Mouse (Mus musculus) MEL (cell line): ENCODE results near the gene Ddx24. TPM values are rescaled to one million over a fixed set of nuclear protein-coding genes. Genes with fewer than 3 reads are reported as not detected.
A peak's percentile ranks its signal among the peaks of the same experiment; 100 is the strongest.

Experiments
- DNase-seq: peaks from one replicate; pipeline ENCODE4 v3.0.0; 2011; ENCODE audit warnings: low read depth, low spot score
- H3K27ac ChIP-seq: 2 replicates; pipeline ENCODE4 v1.5.1; 2012; ENCODE audit warnings: low read depth, mild to moderate bottlenecking, control low read depth, low read length, moderate library complexity; ENCODE audit not compliant: control insufficient read depth
- H3K27me3 ChIP-seq, 2 experiments: fragments of 150-350 bp in 1 of 2; sonication (generic) in 1 of 2; 2 replicates each; pipeline ENCODE4 v1.6.1; 2012; ENCODE audit warnings: low read length in 2 of 2, mild to moderate bottlenecking in 2 of 2, improper control_type of control experiment in 1 of 2, moderate library complexity in 1 of 2; ENCODE audit not compliant: insufficient read depth in 2 of 2, control insufficient read depth in 1 of 2
- H3K36me3 ChIP-seq, 2 experiments: 2 replicates each; pipeline ENCODE4 v1.6.1; 2012 to 2014; ENCODE audit warnings: low read length in 2 of 2, improper control_type of control experiment in 1 of 2, inconsistent platforms in 1 of 2, mild to moderate bottlenecking in 1 of 2; ENCODE audit not compliant: insufficient read depth in 2 of 2, control insufficient read depth in 1 of 2
- H3K4me1 ChIP-seq, 2 experiments: fragments of 150-350 bp in 1 of 2; sonication (generic) in 1 of 2; 2 replicates each; pipeline ENCODE4 v1.6.1; 2012; ENCODE audit warnings: low read length in 2 of 2, improper control_type of control experiment in 1 of 2, mild to moderate bottlenecking in 1 of 2; ENCODE audit not compliant: insufficient read depth in 2 of 2, control insufficient read depth in 1 of 2
- H3K4me3 ChIP-seq, 2 experiments: fragments of 150-350 bp in 1 of 2; sonication (generic) in 1 of 2; 2 replicates each; pipeline ENCODE4 v1.5.1; 2012; ENCODE audit warnings: low read depth in 2 of 2, low read length in 2 of 2, mild to moderate bottlenecking in 2 of 2, moderate library complexity in 2 of 2, control low read depth in 1 of 2, improper control_type of control experiment in 1 of 2; ENCODE audit not compliant: control insufficient read depth in 1 of 2, insufficient read depth in 1 of 2
- H3K79me2 ChIP-seq: 2 replicates; pipeline ENCODE4 v1.6.1; 2012; ENCODE audit warnings: mild to moderate bottlenecking, low read length, moderate library complexity; ENCODE audit not compliant: control insufficient read depth, poor library complexity, insufficient read depth
- H3K9ac ChIP-seq: 2 replicates; pipeline ENCODE4 v1.6.1; 2012; ENCODE audit warnings: low read depth, mild to moderate bottlenecking, control low read depth, low read length, moderate library complexity; ENCODE audit not compliant: control insufficient read depth, poor library complexity, severe bottlenecking
- H3K9me3 ChIP-seq: fragments of 150-350 bp; sonication (generic); replicated peaks from 2 replicates; pipeline ENCODE4 v1.6.1; 2012; ENCODE audit warnings: mild to moderate bottlenecking, low read length, improper control_type of control experiment, moderate library complexity; ENCODE audit not compliant: insufficient read depth
- BHLHE40 ChIP-seq: IDR thresholded peaks from 2 replicates; pipeline ENCODE4 v1.6.1; 2012; ENCODE audit warnings: low read depth, mild to moderate bottlenecking, inconsistent platforms, low read length, improper control_type of control experiment, borderline replicate concordance
- CHD1 ChIP-seq: IDR thresholded peaks from 2 replicates; pipeline ENCODE4 v1.6.1; 2012; ENCODE audit warnings: low read depth, mild to moderate bottlenecking, inconsistent platforms, low read length, improper control_type of control experiment
- CHD2 ChIP-seq: IDR thresholded peaks from 2 replicates; pipeline ENCODE4 v1.6.1; 2011; ENCODE audit warnings: low read length, improper control_type of control experiment
- CTCF ChIP-seq, 3 experiments: IDR thresholded peaks in 2 of 3; conservative IDR thresholded peaks in 1 of 3; 2 replicates each; pipeline ENCODE4 v1.5.1; 2011 to 2012; ENCODE audit warnings: low read length in 3 of 3, low read depth in 2 of 3, mild to moderate bottlenecking in 2 of 3, improper control_type of control experiment in 1 of 3, inconsistent platforms in 1 of 3, mixed read lengths in 1 of 3, moderate library complexity in 1 of 3; ENCODE audit not compliant: control insufficient read depth in 1 of 3, insufficient read depth in 1 of 3, poor library complexity in 1 of 3, severe bottlenecking in 1 of 3
- E2F4 ChIP-seq: IDR thresholded peaks from 2 replicates; pipeline ENCODE4 v1.6.1; 2011; ENCODE audit warnings: low read depth, low read length, improper control_type of control experiment, borderline replicate concordance
- ELF1 ChIP-seq: IDR thresholded peaks from 2 replicates; pipeline ENCODE4 v1.6.1; 2014; ENCODE audit warnings: low read depth, mild to moderate bottlenecking, inconsistent platforms, low read length, improper control_type of control experiment, moderate library complexity
- EP300 ChIP-seq, 2 experiments: IDR thresholded peaks; 2 replicates each; pipeline ENCODE4 v1.6.1; 2011; ENCODE audit warnings: improper control_type of control experiment in 2 of 2, low read length in 2 of 2, low read depth in 1 of 2, mild to moderate bottlenecking in 1 of 2
- ETS1 ChIP-seq: IDR thresholded peaks from 2 replicates; pipeline ENCODE4 v1.6.1; 2012; ENCODE audit warnings: low read depth, mild to moderate bottlenecking, inconsistent platforms, low read length, improper control_type of control experiment, moderate library complexity
- GABPA ChIP-seq: IDR thresholded peaks from 2 replicates; pipeline ENCODE4 v1.6.1; 2012; ENCODE audit warnings: low read depth, mild to moderate bottlenecking, inconsistent platforms, low read length, improper control_type of control experiment, moderate library complexity
- HCFC1 ChIP-seq: IDR thresholded peaks from 2 replicates; pipeline ENCODE4 v1.6.1; 2012; ENCODE audit warnings: low read depth, mild to moderate bottlenecking, inconsistent platforms, low read length, improper control_type of control experiment, moderate library complexity
- JUND ChIP-seq: IDR thresholded peaks from 2 replicates; pipeline ENCODE4 v1.6.1; 2011; ENCODE audit warnings: low read depth, mild to moderate bottlenecking, improper control_type of control experiment, low read length
- MAFK ChIP-seq: IDR thresholded peaks from 2 replicates; pipeline ENCODE4 v1.6.1; 2011; ENCODE audit warnings: low read depth, mild to moderate bottlenecking, low read length, improper control_type of control experiment, borderline replicate concordance
- MAX ChIP-seq: IDR thresholded peaks from 2 replicates; pipeline ENCODE4 v1.6.1; 2011; ENCODE audit warnings: low read length, improper control_type of control experiment
- MAZ ChIP-seq: IDR thresholded peaks from 2 replicates; pipeline ENCODE4 v1.6.1; 2012; ENCODE audit warnings: low read depth, mild to moderate bottlenecking, inconsistent platforms, low read length, improper control_type of control experiment
- MEF2A ChIP-seq: IDR thresholded peaks from 2 replicates; pipeline ENCODE4 v1.6.1; 2014; ENCODE audit warnings: low read depth, mild to moderate bottlenecking, inconsistent platforms, low read length, improper control_type of control experiment; ENCODE audit not compliant: poor library complexity, insufficient replicate concordance, severe bottlenecking; ENCODE audit errors: extremely low read depth
- MYB ChIP-seq: IDR thresholded peaks from 2 replicates; pipeline ENCODE4 v1.6.1; 2011; ENCODE audit warnings: mild to moderate bottlenecking, low read depth, low read length, improper control_type of control experiment
- MYC ChIP-seq: IDR thresholded peaks from 2 replicates; pipeline ENCODE4 v1.6.1; 2011; ENCODE audit warnings: low read depth, mild to moderate bottlenecking, low read length, improper control_type of control experiment, moderate library complexity
- NELFE ChIP-seq: IDR thresholded peaks from 2 replicates; pipeline ENCODE4 v1.6.1; 2011; ENCODE audit warnings: low read depth, low read length, improper control_type of control experiment
- NRF1 ChIP-seq: IDR thresholded peaks from 2 replicates; pipeline ENCODE4 v1.6.1; 2014; ENCODE audit warnings: low read depth, mild to moderate bottlenecking, inconsistent platforms, low read length, improper control_type of control experiment, moderate library complexity; ENCODE audit not compliant: poor library complexity, insufficient read depth, severe bottlenecking
- POLR2AphosphoS2 ChIP-seq: IDR thresholded peaks from 2 replicates; pipeline ENCODE4 v1.6.1; 2011; ENCODE audit warnings: low read length, improper control_type of control experiment
- POLR2AphosphoS5 ChIP-seq: IDR thresholded peaks from 2 replicates; pipeline ENCODE4 v1.6.1; 2012; ENCODE audit warnings: low read depth, borderline replicate concordance, mild to moderate bottlenecking, inconsistent platforms, low read length, moderate library complexity, mixed read lengths
- RAD21 ChIP-seq: IDR thresholded peaks from 2 replicates; pipeline ENCODE4 v1.6.1; 2011; ENCODE audit warnings: mild to moderate bottlenecking, low read depth, low read length, improper control_type of control experiment
- RCOR1 ChIP-seq: IDR thresholded peaks from 2 replicates; pipeline ENCODE4 v1.6.1; 2012; ENCODE audit warnings: low read depth, mild to moderate bottlenecking, inconsistent platforms, low read length, improper control_type of control experiment
- SIN3A ChIP-seq: IDR thresholded peaks from 2 replicates; pipeline ENCODE4 v1.6.1; 2012; ENCODE audit warnings: low read length, improper control_type of control experiment, inconsistent platforms
- SMC3 ChIP-seq: IDR thresholded peaks from 2 replicates; pipeline ENCODE4 v1.6.1; 2011; ENCODE audit warnings: low read depth, low read length, improper control_type of control experiment
- TAL1 ChIP-seq: IDR thresholded peaks from 2 replicates; pipeline ENCODE4 v1.6.1; 2012; ENCODE audit warnings: mild to moderate bottlenecking, inconsistent platforms, low read length, moderate library complexity, mixed read lengths
- TBP ChIP-seq: IDR thresholded peaks from 2 replicates; pipeline ENCODE4 v1.8.0; 2011; ENCODE audit warnings: low read depth, low read length, improper control_type of control experiment
- TCF12 ChIP-seq: IDR thresholded peaks from 2 replicates; pipeline ENCODE4 v1.6.1; 2014; ENCODE audit warnings: low read depth, mild to moderate bottlenecking, inconsistent platforms, low read length, improper control_type of control experiment, moderate library complexity
- UBTF ChIP-seq: IDR thresholded peaks from 2 replicates; pipeline ENCODE4 v1.6.1; 2012; ENCODE audit warnings: low read depth, mild to moderate bottlenecking, inconsistent platforms, low read length, improper control_type of control experiment, moderate library complexity, borderline replicate concordance; ENCODE audit not compliant: insufficient read depth
- USF2 ChIP-seq, 2 experiments: IDR thresholded peaks; 2 replicates each; pipeline ENCODE4 v1.6.1; 2011 to 2012; ENCODE audit warnings: improper control_type of control experiment in 2 of 2, low read length in 2 of 2, borderline replicate concordance in 1 of 2, inconsistent platforms in 1 of 2, low read depth in 1 of 2, mild to moderate bottlenecking in 1 of 2; ENCODE audit not compliant: insufficient read depth in 1 of 2
- ZC3H11A ChIP-seq: IDR thresholded peaks from 2 replicates; pipeline ENCODE4 v1.6.1; 2012; ENCODE audit warnings: low read depth, mild to moderate bottlenecking, inconsistent platforms, low read length, improper control_type of control experiment
- ZKSCAN1 ChIP-seq: IDR thresholded peaks from 2 replicates; pipeline ENCODE4 v1.6.1; 2012; ENCODE audit warnings: low read depth, mild to moderate bottlenecking, inconsistent platforms, low read length, improper control_type of control experiment, moderate library complexity
- ZMIZ1 ChIP-seq: IDR thresholded peaks from 2 replicates; pipeline ENCODE4 v1.6.1; 2012; ENCODE audit warnings: low read depth, mild to moderate bottlenecking, inconsistent platforms, low read length, improper control_type of control experiment, moderate library complexity
- ZNF384 ChIP-seq: IDR thresholded peaks from 2 replicates; pipeline ENCODE4 v1.6.1; 2012; ENCODE audit warnings: low read depth, mild to moderate bottlenecking, inconsistent platforms, low read length, improper control_type of control experiment
- polyA plus RNA-seq, 2 experiments: library from polyadenylated mRNA; stranded (reverse) in 1 of 2; unstranded in 1 of 2; fragments of >175 nt in 1 of 2; fragments of >200 nt in 1 of 2; gene quantifications; 2 replicates each; pipeline versions ENCODE4 v1.2.1 to v1.2.4; 2012; ENCODE audit warnings: low replicate concordance in 2 of 2, low read depth in 1 of 2; ENCODE audit not compliant: insufficient read length in 2 of 2, insufficient read depth in 1 of 2, missing spikeins in 1 of 2
- total RNA-seq: library from RNA; depleted of rRNA; stranded (reverse); fragments of 300-350 nt; gene quantifications from 2 replicates; pipeline ENCODE4 v1.2.3, GENCODE M21; 2012; rRNA removed

The Ddx24 gene
- 107 and 113 TPM in 2 replicates for total RNA-seq
- 100 to 1,000 TPM; 124 to 876 TPM for polyA plus RNA-seq

DNA sequence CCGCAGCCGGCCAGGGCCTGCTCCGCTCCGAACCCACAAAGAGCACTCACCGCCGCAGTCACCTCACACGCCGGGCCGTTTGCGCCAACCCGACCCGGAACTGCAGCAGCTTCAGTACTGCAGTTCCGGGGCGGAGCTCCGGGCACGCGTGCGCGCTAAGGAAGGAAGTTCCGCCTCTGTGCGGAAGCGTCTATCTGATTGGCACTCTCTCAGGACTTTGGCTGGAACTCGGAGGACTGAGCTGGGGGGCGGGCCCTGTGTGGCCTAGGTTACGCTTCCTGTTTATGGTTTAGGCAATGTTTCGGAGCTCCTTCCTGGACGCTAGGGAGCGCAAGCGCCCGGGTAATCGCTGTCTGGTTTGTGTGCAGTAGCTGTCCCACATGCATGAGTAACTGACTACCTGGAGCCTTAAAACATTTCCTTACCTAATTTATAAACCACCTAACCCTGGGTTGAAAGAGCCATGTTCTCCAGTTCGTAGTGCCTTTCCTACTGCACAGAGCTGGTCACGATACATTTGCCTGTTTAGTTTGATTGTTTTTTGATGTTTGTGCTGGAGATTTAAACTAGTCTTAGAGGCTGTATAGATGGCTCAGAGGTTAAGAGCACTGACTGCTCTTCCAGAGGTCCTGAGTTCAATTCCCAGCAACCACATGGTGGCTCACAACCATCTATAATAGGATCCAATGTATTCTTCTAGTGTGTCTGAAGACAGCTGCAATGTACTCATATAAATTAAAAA, at the start of gene Ddx24:
Ddx24 (minus strand) TSS at position 102 of the 742 bp plus-strand sequence.
- Histone ChIP-seq H3K9ac (peak within 1 kb of the TSS; percentile 86), H3K27ac (peak within 1 kb of the TSS; percentile 74), H3K9me3 (no peaks in the 10 kb centered on the region), H3K4me3 (peak within 1 kb of the TSS; percentile 87), H3K79me2 (peaks cover 38% of the 10 kb centered on the region), H3K4me1 (peaks cover 11 to 12% of the 10 kb centered on the region in 2 experiments; a peak in 3 of 4 replicates), H3K36me3 (peaks cover 13 to 35% of the 10 kb centered on the region in 2 experiments), H3K27me3 (no peaks in the 10 kb centered on the region)
- DNase-seq = peak; percentile 99
- TF ChIP-seq ZMIZ1 (peak; percentile 31; the same call in 1 of the 2 replicates), NRF1 (peak; percentile 87), MAFK (no peak), CTCF (IDR thresholded peaks at IDR 0.05 in 2 of 3, conservative IDR thresholded peaks at IDR 0.05 in 1 of 3; ENCODE audit: control insufficient read depth in 1 of 3, insufficient read depth in 1 of 3, low read depth in 2 of 3, low read length in 3 of 3, poor library complexity in 1 of 3, severe bottlenecking in 1 of 3) (peak; percentile 51 to 94 (median 83)), BHLHE40 (0 out of 2 replicates have a peak, but pooled peaks have one; percentile 19), TBP (peak; percentile 85), RAD21 (peak; percentile 93), POLR2AphosphoS2 (peak; percentile 84), MAZ (0 out of 2 replicates have a peak, but pooled peaks have one; percentile 6), SIN3A (peak; percentile 100), HCFC1 (peak; percentile 96), MEF2A (no peak; the same call in 1 of the 2 replicates), MYC (peak; percentile 91), CHD1 (no peak), ELF1 (peak; percentile 98), GABPA (no peak), ZKSCAN1 (no peak), RCOR1 (0 out of 2 replicates have a peak, but pooled peaks have one; percentile 8), MYB (no peak; the same call in 1 of the 2 replicates), USF2 (IDR thresholded peaks at IDR 0.05; ENCODE audit: borderline replicate concordance in 1 of 2, insufficient read depth in 1 of 2, low read depth in 1 of 2, low read length in 2 of 2) (no peak), JUND (no peak), ZC3H11A (peak; percentile 85), CHD2 (peak; percentile 43; the same call in 1 of the 2 replicates), NELFE (peak; percentile 85), POLR2AphosphoS5 (no peak), TCF12 (peak; percentile 75), ZNF384 (no peak), SMC3 (peak; percentile 87), EP300 (IDR thresholded peaks at IDR 0.05; ENCODE audit: low read depth in 1 of 2, low read length in 2 of 2) (peak in 1 of 2 experiments; percentile 37; a peak in 1 of 4 replicates), MAX (peak; percentile 83), ETS1 (peak; percentile 79), TAL1 (no peak), UBTF (no peak), E2F4 (no peak)
